Mouse (Mus musculus) gastrocnemius, adult 2 months (tissue): ENCODE results near the gene Abhd10. TPM values are rescaled to one million over a fixed set of nuclear protein-coding genes. Genes with fewer than 3 reads are reported as not detected.

Experiments used
- DNase-seq: peaks from one replicate; pipeline ENCODE4 v3.0.0; 2022
- H3K27ac ChIP-seq: fragments of 200-600 bp; 2 replicates; pipeline ENCODE4 v1.8.1; 2022; ENCODE audit warnings: mild to moderate bottlenecking
- H3K4me3 ChIP-seq: fragments of 200-600 bp; 2 replicates; pipeline ENCODE4 v1.8.1; 2022; ENCODE audit warnings: mild to moderate bottlenecking, moderate library complexity
- CTCF ChIP-seq: fragments of 200-600 bp; IDR thresholded peaks from 2 replicates; pipeline ENCODE4 v1.8.1; 2022; ENCODE audit warnings: antibody characterized with exemption, mild to moderate bottlenecking, moderate library complexity
- intact Hi-C: fragments of 180-260 bp; cut with DNase I; formaldehyde crosslinking; loops from one replicate; pipeline ENCODE4 v1.15.1; 2025
- total RNA-seq, 2 experiments: library from RNA; stranded (reverse); gene quantifications; 2 replicates each; pipeline ENCODE4 v1.2.3; 2021

Abhd10 gene
- total RNA-seq, 2 experiments from 2014 or later = 11.4 to 13.6 TPM

- H3K4me3 ChIP-seq = no peak overlapping the region
- H3K27ac ChIP-seq = no peak overlapping the region
- DNase-seq = no peak
- intact Hi-C loops = no loop called here
- TF ChIP-seq CTCF = no peak
Observed at GRCm38 (mm10) chr16:45722460-45722951, 20.2 kb downstream of the Abhd10 start.

- intact Hi-C loops = no loop called here
- Histone ChIP-seq H3K4me3 (no peak overlapping the region), H3K27ac (no peak overlapping the region)
- DNase-seq = no peak
- no peak for TF ChIP-seq CTCF
Observed at GRCm38 (mm10) chr16:45720022-45720630, 22.6 kb downstream of the Abhd10 start.

GRCm38 (mm10) chr16:45718296-45718695 is 24.5 kb downstream of the Abhd10 start:
- TF ChIP-seq CTCF = no peak
- Histone ChIP-seq H3K4me3 (no peak overlapping the region), H3K27ac (no peak overlapping the region)
- intact Hi-C loops = no loop called here
- DNase-seq = no peak

GRCm38 (mm10) chr16:45714489-45715150 is 28.1 kb downstream of the Abhd10 start:
- intact Hi-C loops = no loop called here

GRCm38 (mm10) chr16:45713878-45714277 is 28.9 kb downstream of the Abhd10 start:
- DNase-seq = no peak
- intact Hi-C loops = no loop called here
- no peak for TF ChIP-seq CTCF
- H3K27ac ChIP-seq = no peak overlapping the region
- H3K4me3 ChIP-seq = no peak overlapping the region

More at GRCm38 (mm10) chr16:45714489-45715150, 28.1 kb downstream of the Abhd10 start:
- no peak for DNase-seq
- TF ChIP-seq CTCF = no peak
- Histone ChIP-seq H3K27ac (no peak overlapping the region), H3K4me3 (no peak overlapping the region)

- H3K27ac ChIP-seq = no peak overlapping the region
- intact Hi-C loops = no loop called here
- TF ChIP-seq CTCF = no peak
- DNase-seq = no peak
- H3K4me3 ChIP-seq = no peak overlapping the region
Observed at GRCm38 (mm10) chr16:45713261-45713660, 29.5 kb downstream of the Abhd10 start.

- intact Hi-C loops = no loop called here
- peak; percentile 18; the same call in 1 of the 2 replicates for TF ChIP-seq CTCF
- no peak overlapping the region for H3K4me3 ChIP-seq
- no peak overlapping the region for H3K27ac ChIP-seq
- DNase-seq = no peak
Observed at GRCm38 (mm10) chr16:45711263-45711662, 31.5 kb downstream of the Abhd10 start.

GRCm38 (mm10) chr16:45699301-45699700 is 43.5 kb downstream of the Abhd10 start:
- Histone ChIP-seq H3K4me3 (no peak overlapping the region), H3K27ac (no peak overlapping the region)
- TF ChIP-seq CTCF = no peak
- intact Hi-C loops = no loop called here
- no peak for DNase-seq

- DNase-seq = no peak
- H3K4me3 ChIP-seq = no peak overlapping the region
- no peak for TF ChIP-seq CTCF
- no peak overlapping the region for H3K27ac ChIP-seq
- intact Hi-C loops = no loop called here
Observed at GRCm38 (mm10) chr16:45697996-45698395, 44.8 kb downstream of the Abhd10 start.

GRCm38 (mm10) chr16:45695445-45696160 is 47.2 kb downstream of the Abhd10 start:
- Histone ChIP-seq H3K27ac (no peak overlapping the region), H3K4me3 (no peak overlapping the region)
- no peak for TF ChIP-seq CTCF
- intact Hi-C loops = no loop called here
- DNase-seq = no peak

GRCm38 (mm10) chr16:45693558-45693957 is 49.2 kb downstream of the Abhd10 start, which contains the start of gene Tmprss7:
Tmprss7 (minus strand) TSS chr16:45693658.
- DNase-seq = no peak
- no peak for TF ChIP-seq CTCF
- H3K4me3 ChIP-seq = no peak within 1 kb of the TSS
- H3K27ac ChIP-seq = no peak within 1 kb of the TSS
- intact Hi-C loops = no loop called here

- no peak for DNase-seq
- intact Hi-C loops = no loop called here
- Histone ChIP-seq H3K4me3 (no peak overlapping the region), H3K27ac (no peak overlapping the region)
- no peak for TF ChIP-seq CTCF
Observed at GRCm38 (mm10) chr16:45692851-45693250, 49.9 kb downstream of the Abhd10 start.

- Histone ChIP-seq H3K4me3 (no peak overlapping the region), H3K27ac (no peak overlapping the region)
- no peak for TF ChIP-seq CTCF
- no peak for DNase-seq
- intact Hi-C loops = no loop called here
Observed at GRCm38 (mm10) chr16:45690178-45690577, 52.6 kb downstream of the Abhd10 start.
